Mouse (Mus musculus) ES-Bruce4 (cell line): ENCODE results near the gene Pcyox1.

ENCODE experiments used
- CTCF ChIP-seq: IDR thresholded peaks from one replicate; pipeline ENCODE4 v1.8.1; 2011; ENCODE audit warnings: low read depth, low read length
- EP300 ChIP-seq: IDR thresholded peaks from 2 replicates; pipeline ENCODE4 v1.6.1; 2011; ENCODE audit warnings: low read depth, low read length; ENCODE audit not compliant: insufficient read depth
- POLR2A ChIP-seq: IDR thresholded peaks from one replicate; pipeline ENCODE4 v1.8.1; 2011; ENCODE audit warnings: low read length; ENCODE audit not compliant: insufficient read depth

DNA sequence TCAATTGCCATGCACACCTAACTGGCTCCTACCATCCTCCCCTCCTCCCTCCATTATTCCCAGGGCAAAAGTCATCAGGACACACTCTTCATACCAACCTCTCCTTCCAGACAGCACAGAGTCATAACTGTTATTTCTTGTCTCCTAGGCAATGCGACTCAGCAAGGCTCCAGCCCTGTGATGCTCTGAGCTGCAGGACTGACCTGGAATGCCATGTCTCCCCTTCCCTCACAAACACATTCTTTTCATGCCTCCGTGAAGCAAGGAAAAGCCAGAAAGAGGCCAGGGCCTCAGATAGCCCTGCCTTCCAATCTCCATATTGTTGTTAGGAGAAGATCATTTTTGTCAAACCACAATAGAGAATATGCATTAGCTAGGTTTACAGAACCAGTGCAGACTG, 50.9 kb downstream of the Pcyox1 start:
- TF ChIP-seq CTCF (no peak), POLR2A (no peak), EP300 (no peak)
